Mouse (Mus musculus): ENCODE results near the gene Tnfaip8l1. TPM values are rescaled to one million over a fixed set of nuclear protein-coding genes. Genes with fewer than 3 reads are reported as not detected.

The Tnfaip8l1 gene
- polyA plus RNA-seq, 1 experiment, result 2.3 TPM

GRCm38 (mm10) chr17:56124377-56125275, 37.7 kb upstream of the Tnfaip8l1 start:
- TF ChIP-seq POLR2A (IDR thresholded peaks at IDR 0.05; ENCODE audit: insufficient read length, low read depth) (no peak), POLR2AphosphoS2 (IDR thresholded peaks at IDR 0.05; ENCODE audit: insufficient read length, low read depth) (no peak), MYOD1 (IDR thresholded peaks at IDR 0.05; ENCODE audit: control insufficient read depth in 1 of 3, insufficient read length in 2 of 3, low read depth in 2 of 3) (no peak)
- H3K4me3 ChIP-seq, result no peak overlapping the region
- H3ac ChIP-seq (ENCODE audit: control insufficient read depth, insufficient read length), result no peak overlapping the region
- H3K27me3 ChIP-seq (ENCODE audit: control insufficient read depth, insufficient read depth, insufficient read length), result peaks cover 45% of the 10 kb centered on the region
- H3K4me2 ChIP-seq (ENCODE audit: low read depth), result no peak overlapping the region
- H3K79me2 ChIP-seq (ENCODE audit: control insufficient read depth, insufficient read depth), result no peaks in the 10 kb centered on the region
- H3K36me3 ChIP-seq (ENCODE audit: control insufficient read depth, insufficient read depth), result no peaks in the 10 kb centered on the region

- no peaks in the 10 kb centered on the region for H3K36me3 ChIP-seq (ENCODE audit: control insufficient read depth, insufficient read depth)
- H3ac ChIP-seq (ENCODE audit: control insufficient read depth, insufficient read length), result no peak overlapping the region
- H3K27me3 ChIP-seq (ENCODE audit: control insufficient read depth, insufficient read depth, insufficient read length), result peaks cover 39% of the 10 kb centered on the region
- H3K79me2 ChIP-seq (ENCODE audit: control insufficient read depth, insufficient read depth), result no peaks in the 10 kb centered on the region
- no peak overlapping the region for H3K4me3 ChIP-seq
- H3K4me2 ChIP-seq (ENCODE audit: low read depth), result no peak overlapping the region
- no peak for TF ChIP-seq REST (IDR thresholded peaks at IDR 0.05; ENCODE audit: insufficient read depth, insufficient read length)
- TF ChIP-seq CEBPB (IDR thresholded peaks at IDR 0.05; ENCODE audit: insufficient read depth, poor library complexity, severe bottlenecking), result no peak
- TF ChIP-seq MYOD1 (IDR thresholded peaks at IDR 0.05; ENCODE audit: control insufficient read depth in 1 of 3, insufficient read length in 2 of 3, low read depth in 2 of 3), result no peak
- no peak for TF ChIP-seq TCF3 (IDR thresholded peaks at IDR 0.05; ENCODE audit: insufficient read length, low read depth)
- no peak for TF ChIP-seq POLR2A (IDR thresholded peaks at IDR 0.05; ENCODE audit: insufficient read length, low read depth)
- no peak for TF ChIP-seq SRF (IDR thresholded peaks at IDR 0.05; ENCODE audit: control insufficient read depth, insufficient read length, low read depth)
- no peak for TF ChIP-seq POLR2AphosphoS2 (IDR thresholded peaks at IDR 0.05; ENCODE audit: insufficient read length, low read depth)
- no peak for TF ChIP-seq USF1 (IDR thresholded peaks at IDR 0.05; ENCODE audit: low read depth)
- no peak for TF ChIP-seq E2F4 (IDR thresholded peaks at IDR 0.05; ENCODE audit: insufficient read depth)
- TF ChIP-seq MYOG (IDR thresholded peaks at IDR 0.05; ENCODE audit: control insufficient read depth in 1 of 3, insufficient read depth in 1 of 3, insufficient read length in 2 of 3, low read depth in 2 of 3), result no peak
- no peak for TF ChIP-seq MAX (IDR thresholded peaks at IDR 0.05; ENCODE audit: low read depth)
- TF ChIP-seq TCF12 (IDR thresholded peaks at IDR 0.05; ENCODE audit: insufficient read depth, poor library complexity, severe bottlenecking), result no peak
Observed at GRCm38 (mm10) chr17:56125276-56125630, 37.0 kb upstream of the Tnfaip8l1 start.

- TF ChIP-seq SRF (IDR thresholded peaks at IDR 0.05; ENCODE audit: control insufficient read depth, insufficient read length, low read depth) (no peak), POLR2A (IDR thresholded peaks at IDR 0.05; ENCODE audit: insufficient read length, low read depth) (no peak), REST (IDR thresholded peaks at IDR 0.05; ENCODE audit: insufficient read depth, insufficient read length) (no peak), USF1 (IDR thresholded peaks at IDR 0.05; ENCODE audit: low read depth) (no peak), TCF3 (IDR thresholded peaks at IDR 0.05; ENCODE audit: insufficient read length, low read depth) (no peak), MYOG (IDR thresholded peaks at IDR 0.05; ENCODE audit: control insufficient read depth in 1 of 3, insufficient read depth in 1 of 3, insufficient read length in 2 of 3, low read depth in 2 of 3) (no peak), CEBPB (IDR thresholded peaks at IDR 0.05; ENCODE audit: insufficient read depth, poor library complexity, severe bottlenecking) (no peak)
- no peak overlapping the region for H3K4me3 ChIP-seq
- no peaks in the 10 kb centered on the region for H3K79me2 ChIP-seq (ENCODE audit: control insufficient read depth, insufficient read depth)
- no peak overlapping the region for H3K4me2 ChIP-seq (ENCODE audit: low read depth)
- H3K36me3 ChIP-seq (ENCODE audit: control insufficient read depth, insufficient read depth), result no peaks in the 10 kb centered on the region
- H3K27me3 ChIP-seq (ENCODE audit: control insufficient read depth, insufficient read depth, insufficient read length), result peaks cover 32% of the 10 kb centered on the region
- no peak overlapping the region for H3ac ChIP-seq (ENCODE audit: control insufficient read depth, insufficient read length)
Observed at GRCm38 (mm10) chr17:56126175-56126574, 36.1 kb upstream of the Tnfaip8l1 start.

GRCm38 (mm10) chr17:56128246-56128645, 34.0 kb upstream of the Tnfaip8l1 start:
- H3K79me2 ChIP-seq (ENCODE audit: control insufficient read depth, insufficient read depth), result no peaks in the 10 kb centered on the region
- no peak for TF ChIP-seq MYOG (IDR thresholded peaks at IDR 0.05; ENCODE audit: control insufficient read depth in 1 of 3, insufficient read depth in 1 of 3, insufficient read length in 2 of 3, low read depth in 2 of 3)
- H3ac ChIP-seq (ENCODE audit: control insufficient read depth, insufficient read length), result no peak overlapping the region
- peaks cover 26% of the 10 kb centered on the region for H3K27me3 ChIP-seq (ENCODE audit: control insufficient read depth, insufficient read depth, insufficient read length)
- H3K4me3 ChIP-seq, result no peak overlapping the region
- H3K4me2 ChIP-seq (ENCODE audit: low read depth), result no peak overlapping the region
- H3K36me3 ChIP-seq (ENCODE audit: control insufficient read depth, insufficient read depth), result no peaks in the 10 kb centered on the region

- no peak overlapping the region for H3K4me3 ChIP-seq
- H3K79me2 ChIP-seq (ENCODE audit: control insufficient read depth, insufficient read depth), result no peaks in the 10 kb centered on the region
- no peak overlapping the region for H3ac ChIP-seq (ENCODE audit: control insufficient read depth, insufficient read length)
- H3K27me3 ChIP-seq (ENCODE audit: control insufficient read depth, insufficient read depth, insufficient read length), result peaks cover 28% of the 10 kb centered on the region
- no peaks in the 10 kb centered on the region for H3K36me3 ChIP-seq (ENCODE audit: control insufficient read depth, insufficient read depth)
- no peak overlapping the region for H3K4me2 ChIP-seq (ENCODE audit: low read depth)
- TF ChIP-seq CEBPB (IDR thresholded peaks at IDR 0.05; ENCODE audit: insufficient read depth, poor library complexity, severe bottlenecking) (no peak), POLR2A (IDR thresholded peaks at IDR 0.05; ENCODE audit: insufficient read length, low read depth) (no peak)
Observed at GRCm38 (mm10) chr17:56131136-56131535, 31.1 kb upstream of the Tnfaip8l1 start.
